Mouse (Mus musculus) CH12.LX (cell line): ENCODE measurements at regions not wholly inside any gene's neighbourhood (a gene's known extent, or its start where the extent isn't known, plus 50 kb on each side); places are given as distances from the start of the nearest gene placed in this dataset.
A peak's percentile ranks its signal among the peaks of the same experiment; 100 is the strongest.

Experiments used
- DNase-seq: peaks from one replicate; pipeline ENCODE4 v3.0.0-alpha.2; 2013; ENCODE audit errors: extremely low read depth
- H3K27ac ChIP-seq: 2 replicates; pipeline ENCODE4 v1.5.1; 2012; ENCODE audit warnings: low read depth, mild to moderate bottlenecking, control low read depth, moderate library complexity; ENCODE audit not compliant: insufficient read depth
- H3K27me3 ChIP-seq: replicated peaks from 2 replicates; pipeline ENCODE3; 2012; ENCODE audit warnings: inconsistent platforms
- H3K36me3 ChIP-seq, 2 experiments: replicated peaks in 1 of 2; 2 replicates each; pipeline versions ENCODE3 to v1.6.1; 2012; ENCODE audit warnings: inconsistent platforms in 1 of 2, low read length in 1 of 2, mild to moderate bottlenecking in 1 of 2, mixed read lengths in 1 of 2, moderate library complexity in 1 of 2; ENCODE audit not compliant: control insufficient read depth in 1 of 2, insufficient read depth in 1 of 2
- H3K4me1 ChIP-seq, 2 experiments: 2 replicates each; pipeline ENCODE4 v1.6.1; 2012; ENCODE audit warnings: inconsistent platforms in 1 of 2, moderate library complexity in 1 of 2; ENCODE audit not compliant: insufficient read depth in 2 of 2, control insufficient read depth in 1 of 2
- H3K4me2 ChIP-seq: 2 replicates; pipeline ENCODE4 v1.6.1; 2012; ENCODE audit warnings: low read depth, mild to moderate bottlenecking, control low read depth; ENCODE audit not compliant: poor library complexity, insufficient read depth, severe bottlenecking
- H3K4me3 ChIP-seq, 3 experiments: fragments of 150-350 bp in 1 of 3; sonication (generic) in 1 of 3; replicated peaks in 1 of 3; 2 replicates each; pipeline versions ENCODE3 to v1.5.1; 2011 to 2012; ENCODE audit warnings: low read depth in 2 of 3, low read length in 2 of 3, mild to moderate bottlenecking in 2 of 3, moderate library complexity in 2 of 3, control low read depth in 1 of 3, improper control_type of control experiment in 1 of 3, inconsistent platforms in 1 of 3, mixed read lengths in 1 of 3; ENCODE audit not compliant: poor library complexity in 1 of 3
- H3K79me2 ChIP-seq: replicated peaks from 2 replicates; pipeline ENCODE4 v1.6.1; 2012; ENCODE audit warnings: mild to moderate bottlenecking, moderate library complexity; ENCODE audit not compliant: control insufficient read depth, poor library complexity, insufficient read depth, severe bottlenecking; ENCODE audit errors: extremely low read depth
- H3K9ac ChIP-seq: 2 replicates; pipeline ENCODE4 v1.6.1; 2012; ENCODE audit warnings: low read depth, mild to moderate bottlenecking, control low read depth, moderate library complexity; ENCODE audit not compliant: insufficient read depth
- H3K9me3 ChIP-seq: replicated peaks from 2 replicates; pipeline ENCODE3; 2012; ENCODE audit warnings: low read length, inconsistent platforms, mixed read lengths
- BHLHE40 ChIP-seq: IDR thresholded peaks from 2 replicates; pipeline ENCODE4 v1.6.1; 2011; ENCODE audit warnings: mild to moderate bottlenecking, low read depth, low read length, improper control_type of control experiment
- CHD1 ChIP-seq: IDR thresholded peaks from 2 replicates; pipeline ENCODE4 v1.6.1; 2012; ENCODE audit warnings: low read depth, low read length, improper control_type of control experiment, inconsistent platforms
- CHD2 ChIP-seq: IDR thresholded peaks from 2 replicates; pipeline ENCODE4 v1.6.1; 2011; ENCODE audit warnings: low read length, improper control_type of control experiment
- CTCF ChIP-seq, 2 experiments: IDR thresholded peaks in 1 of 2; conservative IDR thresholded peaks in 1 of 2; 2 replicates each; pipeline ENCODE4 v1.5.1; 2011 to 2012; ENCODE audit warnings: low read depth in 2 of 2, low read length in 2 of 2, improper control_type of control experiment in 1 of 2, inconsistent platforms in 1 of 2, mild to moderate bottlenecking in 1 of 2, moderate library complexity in 1 of 2
- E2F4 ChIP-seq: IDR thresholded peaks from 2 replicates; pipeline ENCODE4 v1.6.1; 2011; ENCODE audit warnings: low read depth, low read length, improper control_type of control experiment; ENCODE audit not compliant: insufficient replicate concordance
- ELF1 ChIP-seq: IDR thresholded peaks from 2 replicates; pipeline ENCODE4 v1.6.1; 2014; ENCODE audit warnings: low read depth, mild to moderate bottlenecking, inconsistent platforms, low read length, improper control_type of control experiment
- EP300 ChIP-seq: IDR thresholded peaks from 2 replicates; pipeline ENCODE4 v1.6.1; 2011; ENCODE audit warnings: low read length, improper control_type of control experiment
- ETS1 ChIP-seq: conservative IDR thresholded peaks from 2 replicates; pipeline ENCODE4 v1.6.1; 2012; ENCODE audit warnings: low read depth, mild to moderate bottlenecking, inconsistent platforms, low read length, improper control_type of control experiment, moderate library complexity
- GABPA ChIP-seq: IDR thresholded peaks from 2 replicates; pipeline ENCODE4 v1.6.1; 2012; ENCODE audit warnings: low read depth, low read length, improper control_type of control experiment, inconsistent platforms; ENCODE audit not compliant: insufficient replicate concordance
- HCFC1 ChIP-seq: IDR thresholded peaks from 2 replicates; pipeline ENCODE4 v1.6.1; 2012; ENCODE audit warnings: low read depth, mild to moderate bottlenecking, inconsistent platforms, low read length, improper control_type of control experiment
- KAT2A ChIP-seq: IDR thresholded peaks from 2 replicates; pipeline ENCODE4 v1.6.1; 2012; ENCODE audit warnings: low read length, improper control_type of control experiment, inconsistent platforms; ENCODE audit not compliant: insufficient replicate concordance
- MAX ChIP-seq: IDR thresholded peaks from 2 replicates; pipeline ENCODE4 v1.6.1; 2011; ENCODE audit warnings: low read length, improper control_type of control experiment
- MAZ ChIP-seq: IDR thresholded peaks from 2 replicates; pipeline ENCODE4 v1.6.1; 2012; ENCODE audit warnings: low read depth, mild to moderate bottlenecking, inconsistent platforms, low read length, improper control_type of control experiment, moderate library complexity
- MEF2A ChIP-seq: IDR thresholded peaks from 2 replicates; pipeline ENCODE4 v1.6.1; 2014; ENCODE audit warnings: low read depth, mild to moderate bottlenecking, inconsistent platforms, low read length, improper control_type of control experiment, borderline replicate concordance
- MYC ChIP-seq: IDR thresholded peaks from 2 replicates; pipeline ENCODE4 v1.6.1; 2011; ENCODE audit warnings: low read depth, mild to moderate bottlenecking, improper control_type of control experiment, low read length
- NELFE ChIP-seq: IDR thresholded peaks from 2 replicates; pipeline ENCODE4 v1.6.1; 2011; ENCODE audit warnings: low read depth, low read length, improper control_type of control experiment
- NRF1 ChIP-seq: IDR thresholded peaks from 2 replicates; pipeline ENCODE4 v1.6.1; 2014; ENCODE audit warnings: low read depth, mild to moderate bottlenecking, inconsistent platforms, low read length, improper control_type of control experiment, moderate library complexity
- PAX5 ChIP-seq: IDR thresholded peaks from 2 replicates; pipeline ENCODE4 v1.6.1; 2012; ENCODE audit warnings: low read length, inconsistent platforms, mixed read lengths
- POLR2A ChIP-seq: IDR thresholded peaks from 2 replicates; pipeline ENCODE4 v1.6.1; 2011; ENCODE audit warnings: low read depth, mild to moderate bottlenecking, improper control_type of control experiment, low read length
- POLR2AphosphoS2 ChIP-seq: IDR thresholded peaks from 2 replicates; pipeline ENCODE4 v1.6.1; 2011; ENCODE audit warnings: low read depth, low read length, improper control_type of control experiment
- RCOR1 ChIP-seq: conservative IDR thresholded peaks from 2 replicates; pipeline ENCODE4 v1.6.1; 2012; ENCODE audit warnings: low read depth, mild to moderate bottlenecking, inconsistent platforms, low read length, improper control_type of control experiment
- SIN3A ChIP-seq: IDR thresholded peaks from 2 replicates; pipeline ENCODE4 v1.6.1; 2012; ENCODE audit warnings: low read length, improper control_type of control experiment, inconsistent platforms
- SMC3 ChIP-seq: IDR thresholded peaks from 2 replicates; pipeline ENCODE4 v1.6.1; 2011; ENCODE audit warnings: low read depth, low read length, improper control_type of control experiment
- TBP ChIP-seq: conservative IDR thresholded peaks from 2 replicates; pipeline ENCODE4 v1.6.1; 2011; ENCODE audit warnings: low read depth, low read length, improper control_type of control experiment
- TCF12 ChIP-seq: IDR thresholded peaks from 2 replicates; pipeline ENCODE4 v1.6.1; 2014; ENCODE audit warnings: low read depth, mild to moderate bottlenecking, inconsistent platforms, low read length, improper control_type of control experiment
- UBTF ChIP-seq: IDR thresholded peaks from 2 replicates; pipeline ENCODE4 v1.6.1; 2012; ENCODE audit warnings: low read depth, mild to moderate bottlenecking, inconsistent platforms, low read length, improper control_type of control experiment, moderate library complexity
- USF1 ChIP-seq: IDR thresholded peaks from 2 replicates; pipeline ENCODE4 v1.6.1; 2014; ENCODE audit warnings: low read depth, mild to moderate bottlenecking, inconsistent platforms, low read length, improper control_type of control experiment
- USF2 ChIP-seq: conservative IDR thresholded peaks from 2 replicates; pipeline ENCODE4 v1.6.1; 2011; ENCODE audit warnings: low read depth, low read length, improper control_type of control experiment
- ZC3H11A ChIP-seq: IDR thresholded peaks from 2 replicates; pipeline ENCODE4 v1.6.1; 2012; ENCODE audit warnings: low read depth, mild to moderate bottlenecking, inconsistent platforms, low read length, improper control_type of control experiment
- ZKSCAN1 ChIP-seq: IDR thresholded peaks from 2 replicates; pipeline ENCODE4 v1.6.1; 2012; ENCODE audit warnings: low read depth, inconsistent platforms, low read length, improper control_type of control experiment, borderline replicate concordance
- ZMIZ1 ChIP-seq: IDR thresholded peaks from 2 replicates; pipeline ENCODE4 v1.6.1; 2012; ENCODE audit warnings: low read depth, mild to moderate bottlenecking, inconsistent platforms, low read length, improper control_type of control experiment
- ZNF384 ChIP-seq: IDR thresholded peaks from 2 replicates; pipeline ENCODE4 v1.6.1; 2012; ENCODE audit warnings: low read depth, low read length, improper control_type of control experiment, inconsistent platforms
- dilution Hi-C: fragments of 300-500 bp; cut with MboI; formaldehyde crosslinking; loops from 2 replicates; pipeline ENCODE4 v1.14.3; 2020; ENCODE audit warnings: low sequenced_read_pairs; ENCODE audit not compliant: extremely low pct_unique_long_range_greater_than_20kb, extremely low pct_ligation_motif_present
- in situ Hi-C: fragments of 300-500 bp; cut with MboI; formaldehyde crosslinking; loops from 3 replicates; pipeline ENCODE4 v1.14.3; 2019; ENCODE audit warnings: low sequenced_read_pairs, low pct_ligation_motif_present, low pct_unique_long_range_greater_than_20kb, mixed read lengths

- no peak overlapping the region for H3K9ac ChIP-seq
- in situ Hi-C loops = no loop called here
- dilution Hi-C loops = no loop called here
These were observed 211.2 kb downstream of the Btg1 start for GRCm38 (mm10) chr10:96827971-96828370.

GRCm38 (mm10) chr10:96828581-96829246, 211.9 kb downstream of the Btg1 start:
- DNase-seq = peak; percentile 66
- in situ Hi-C loops (no loop called here), dilution Hi-C loops (no loop called here)
- Histone ChIP-seq H3K9ac (no peak overlapping the region; the same call in 1 of the 2 replicates), H3K4me2 (peak overlapping the region; percentile 75; the same call in 1 of the 2 replicates), H3K9me3 (no peaks in the 10 kb centered on the region), H3K27me3 (no peaks in the 10 kb centered on the region), H3K79me2 (no peaks in the 10 kb centered on the region), H3K4me1 (peaks cover 4 to 11% of the 10 kb centered on the region in 2 experiments; a peak in 3 of 4 replicates), H3K4me3 (no peak overlapping the region), H3K27ac (no peak overlapping the region), H3K36me3 (no peaks in the 10 kb centered on the region)
- TF ChIP-seq ZNF384 (no peak), NRF1 (no peak), NELFE (no peak), HCFC1 (no peak), EP300 (peak; percentile 90), UBTF (no peak), ELF1 (peak; percentile 49), MYC (no peak), POLR2A (no peak), CTCF (conservative IDR thresholded peaks at IDR 0.05 in 1 of 2, IDR thresholded peaks at IDR 0.05 in 1 of 2; ENCODE audit: low read depth in 2 of 2, low read length in 2 of 2) (no peak), E2F4 (no peak), MEF2A (peak; percentile 99), PAX5 (no peak), ZC3H11A (no peak), USF1 (no peak), CHD2 (peak; percentile 28; the same call in 1 of the 2 replicates), TBP (no peak), KAT2A (no peak), BHLHE40 (peak; percentile 57), ZMIZ1 (no peak), RCOR1 (no peak), SIN3A (no peak), CHD1 (no peak), MAZ (no peak), TCF12 (0 out of 2 replicates have a peak, but pooled peaks have one; percentile 23), USF2 (no peak), POLR2AphosphoS2 (no peak), ZKSCAN1 (no peak), GABPA (no peak), ETS1 (peak; percentile 73), SMC3 (no peak), MAX (peak; percentile 36; the same call in 1 of the 2 replicates)

More at GRCm38 (mm10) chr10:96827971-96828370, 211.2 kb downstream of the Btg1 start:
- Histone ChIP-seq H3K79me2 (no peaks in the 10 kb centered on the region), H3K9me3 (no peaks in the 10 kb centered on the region), H3K27me3 (no peaks in the 10 kb centered on the region), H3K4me2 (no peak overlapping the region), H3K36me3 (no peaks in the 10 kb centered on the region), H3K4me1 (peaks cover 4 to 11% of the 10 kb centered on the region in 2 experiments; a peak in 3 of 4 replicates), H3K4me3 (no peak overlapping the region), H3K27ac (no peak overlapping the region)
- 0 out of 2 replicates have a peak, but pooled peaks have one; percentile 25 for TF ChIP-seq BHLHE40
- TF ChIP-seq CHD1 = no peak
- DNase-seq = no peak
